Mouse (Mus musculus) layer of hippocampus, postnatal 10 days (tissue): ENCODE data around the gene Set. TPM values are rescaled to one million over a fixed set of nuclear protein-coding genes. Genes with fewer than 3 reads are reported as not detected.
A peak's percentile ranks its signal among the peaks of the same experiment; 100 is the strongest.
"Not testable (repeated sequence)": the region's sequence is repeated elsewhere in the genome, so short reads cannot be mapped to it uniquely, and the experiment has no call there.

Experiments
- DNase-seq, 2 experiments: peaks; one replicate each; pipeline ENCODE4 v3.0.0; 2021; ENCODE audit warnings: low spot score in 2 of 2
- long read RNA-seq: library from polyadenylated mRNA; stranded (forward); transcript quantifications from one replicate; pipeline ENCODE4 v2.0.0, GENCODE M21; 2023
- total RNA-seq, 2 experiments: library from RNA; stranded (reverse); gene quantifications; 2 replicates each; pipeline ENCODE4 v1.2.3; 2021

Gene Set
- 100 to 1,000 TPM; 231 to 233 TPM for total RNA-seq
- long read RNA-seq, transcript Set-201 (8 exons, 2,834 nt) = major isoform, 202 of 223 reads
- long read RNA-seq, partial matches to known transcripts = 3 of 223 reads
- long read RNA-seq, other reads (novel, unspliced or antisense) = 14 of 223 reads

- no peak for DNase-seq
These were observed at the start of gene Set for GRCm38 (mm10) chr2:30057223-30057904. Gene Set, plus strand, starts transcription at chr2:30057378.

- DNase-seq = no peak
These were observed 48.1 kb upstream of the Set start for GRCm38 (mm10) chr2:30009101-30009500.

- peak; percentile 72 to 75 for DNase-seq
These were observed 46.3 kb upstream of the Set start for GRCm38 (mm10) chr2:30010840-30011281.

- no peak for DNase-seq
These were observed 42.7 kb upstream of the Set start for GRCm38 (mm10) chr2:30014326-30014966.

- DNase-seq = no peak
These were observed 31.7 kb upstream of the Set start for GRCm38 (mm10) chr2:30025454-30025853.

- DNase-seq = peak in 1 of 2 experiments; percentile 22
These were observed 30.2 kb upstream of the Set start for GRCm38 (mm10) chr2:30026997-30027396.

- DNase-seq = peak; percentile 36 to 44
These were observed 24.8 kb upstream of the Set start for GRCm38 (mm10) chr2:30032244-30032846.

GRCm38 (mm10) chr2:30032957-30033356 lies 24.2 kb upstream of the Set start:
- DNase-seq = peak; percentile 36 to 43

- no peak for DNase-seq
These were observed 19.4 kb upstream of the Set start for GRCm38 (mm10) chr2:30037762-30038161.

- no peak for DNase-seq
These were observed 18.8 kb upstream of the Set start for GRCm38 (mm10) chr2:30038370-30038769.

GRCm38 (mm10) chr2:30039687-30040086 lies 17.5 kb upstream of the Set start:
- DNase-seq = no peak

GRCm38 (mm10) chr2:30042445-30042844 lies 14.7 kb upstream of the Set start:
- DNase-seq = peak; percentile 81 to 84

- DNase-seq = no peak
These were observed 12.6 kb upstream of the Set start for GRCm38 (mm10) chr2:30044550-30044949.

GRCm38 (mm10) chr2:30047127-30047526 lies 10.1 kb upstream of the Set start:
- DNase-seq = no peak

- no peak for DNase-seq
These were observed 9.1 kb upstream of the Set start for GRCm38 (mm10) chr2:30048101-30048501.

- DNase-seq = peak; percentile 99
These were observed 8.3 kb upstream of the Set start, which contains the start of gene Wdr34 for GRCm38 (mm10) chr2:30048699-30049388. Gene Wdr34, minus strand, starts transcription at chr2:30048881.

GRCm38 (mm10) chr2:30049831-30050230 lies 7.3 kb upstream of the Set start:
- no peak for DNase-seq

- DNase-seq = no peak
These were observed 5.0 kb upstream of the Set start for GRCm38 (mm10) chr2:30051992-30052761.

GRCm38 (mm10) chr2:30055310-30055709 lies 1.9 kb upstream of the Set start:
- DNase-seq = not testable (repeated sequence)

GRCm38 (mm10) chr2:30056736-30057135 lies 442 bp upstream of the Set start:
- no peak for DNase-seq

GRCm38 (mm10) chr2:30058418-30058817 lies 1.2 kb downstream of the Set start:
- no peak for DNase-seq
